In genomic region chr7:68369694-68370093, GRCm38 (mm10) we compare ENCODE assay signal across 8 mouse cellular contexts.
DNase-seq lines count a peak whose midpoint lies in the region; ATAC-seq and TF ChIP-seq lines count a peak whose summit lies in the region.

No protein-coding gene starts in this region.

- peak; percentile 82 for TF ChIP-seq CTCF in left cerebral cortex, adult 2 months (IDR thresholded peaks at IDR 0.05)

- no peaks in the 10 kb centered on the region for H3K36me3 ChIP-seq in hindbrain, embryonic 16.5 days (ENCODE audit: control insufficient read depth, insufficient read depth, low read length)
- no peaks in the 10 kb centered on the region for H3K36me3 ChIP-seq in megakaryocyte, embryonic 14.5 days (replicated peaks; ENCODE audit: low read length)

- no peak overlapping the region; the same call in 1 of the 2 replicates for H3K9ac ChIP-seq in hindbrain, embryonic 16.5 days (ENCODE audit: low read depth, low read length)

- peak; percentile 55 for DNase-seq in Muller cell, postnatal 12 days (ENCODE audit: inconsistent ontology term)
- peak; percentile 67 for DNase-seq in cerebellum, adult 9-10 months
- DNase-seq in frontal cortex, adult 2 months (ENCODE audit: extremely low spot score in 1 of 2, low spot score in 1 of 2), result peak; percentile 14 to 85
- peak; percentile 63 to 76 for DNase-seq in left cerebral cortex, adult 2 months (ENCODE audit: extremely low spot score in 1 of 2, low spot score in 2 of 2)
- DNase-seq in right cerebral cortex, adult 18-20 months, result peak; percentile 53
- peak; percentile 39 to 64 for DNase-seq in urinary bladder, adult 18-20 months (ENCODE audit: low spot score in 2 of 2)

- H3K27me3 ChIP-seq in hindbrain, embryonic 16.5 days (replicated peaks; ENCODE audit: control insufficient read depth, insufficient read depth, low read length), result peaks cover 11% of the 10 kb centered on the region; the same call in 1 of the 2 replicates
- H3K27me3 ChIP-seq in megakaryocyte, embryonic 14.5 days (replicated peaks), result peaks cover 39% of the 10 kb centered on the region

- peak overlapping the region; percentile 51 for H3K4me2 ChIP-seq in hindbrain, embryonic 16.5 days (ENCODE audit: low read length)

- peaks cover 2% of the 10 kb centered on the region; the same call in 1 of the 2 replicates for H3K4me1 ChIP-seq in hindbrain, embryonic 16.5 days (ENCODE audit: control insufficient read depth, insufficient read depth, low read depth, low read length)
- H3K4me1 ChIP-seq in megakaryocyte, embryonic 14.5 days, result peaks cover 15% of the 10 kb centered on the region

- no peak overlapping the region for H3K27ac ChIP-seq in hindbrain, embryonic 16.5 days (ENCODE audit: low read depth, low read length)
- H3K27ac ChIP-seq in left cerebral cortex, adult 2 months, result no peak overlapping the region

- WGBS in hindbrain, embryonic 16.5 days, result 2% methylated on average over 12 of the region's 13 CpGs

- intact Hi-C loops in left cerebral cortex, adult 2 months (cut with DNase I), result loop anchor here (5.0 kb wide), 1 partner anchor 208 kb away; no protein-coding TSS in a partner anchor

- ATAC-seq in hindbrain, embryonic 16.5 days, result peak; percentile 46; the same call in 1 of the 2 replicates

- H3K9me3 ChIP-seq in hindbrain, embryonic 16.5 days (ENCODE audit: control insufficient read depth, low read length), result no peaks in the 10 kb centered on the region
- peaks cover 7% of the 10 kb centered on the region; the same call in 1 of the 2 replicates for H3K9me3 ChIP-seq in megakaryocyte, embryonic 14.5 days

- peak overlapping the region; percentile 24; the same call in 1 of the 2 replicates for H3K4me3 ChIP-seq in hindbrain, embryonic 16.5 days (ENCODE audit: low read length)
- no peak overlapping the region for H3K4me3 ChIP-seq in left cerebral cortex, adult 2 months
- H3K4me3 ChIP-seq in megakaryocyte, embryonic 14.5 days (replicated peaks), result peak overlapping the region; percentile 80
